Mouse (Mus musculus) ES-Bruce4 (cell line): ENCODE results near the gene Spata25. TPM values are rescaled to one million over a fixed set of nuclear protein-coding genes. Genes with fewer than 3 reads are reported as not detected.

Source experiments
- H3K27ac ChIP-seq: 2 replicates; pipeline ENCODE4 v1.5.1; 2012; ENCODE audit warnings: low read length, inconsistent platforms; ENCODE audit not compliant: insufficient read depth
- H3K27me3 ChIP-seq: 2 replicates; pipeline ENCODE4 v1.6.1; 2012; ENCODE audit warnings: mild to moderate bottlenecking, low read length, inconsistent platforms; ENCODE audit not compliant: control insufficient read depth, poor library complexity, insufficient read depth, severe bottlenecking
- H3K36me3 ChIP-seq: 2 replicates; pipeline ENCODE4 v1.6.1; 2012; ENCODE audit warnings: inconsistent platforms, mild to moderate bottlenecking, low read length, moderate library complexity; ENCODE audit not compliant: control insufficient read depth, poor library complexity, insufficient read depth, severe bottlenecking
- H3K4me1 ChIP-seq: one replicate; pipeline ENCODE4 v1.8.1; 2011; ENCODE audit warnings: low read length; ENCODE audit not compliant: control insufficient read depth, insufficient read depth
- H3K4me3 ChIP-seq: 2 replicates; pipeline ENCODE4 v1.5.1; 2011; ENCODE audit warnings: low read depth, mild to moderate bottlenecking, low read length
- H3K9ac ChIP-seq: 2 replicates; pipeline ENCODE4 v1.6.1; 2012; ENCODE audit warnings: low read depth, mild to moderate bottlenecking, inconsistent platforms; ENCODE audit not compliant: poor library complexity, severe bottlenecking
- H3K9me3 ChIP-seq: replicated peaks from 2 replicates; pipeline ENCODE4 v1.6.1; 2012; ENCODE audit warnings: mild to moderate bottlenecking, low read length, inconsistent platforms; ENCODE audit not compliant: control insufficient read depth, poor library complexity, insufficient read depth, severe bottlenecking
- CTCF ChIP-seq: IDR thresholded peaks from one replicate; pipeline ENCODE4 v1.8.1; 2011; ENCODE audit warnings: low read depth, low read length
- EP300 ChIP-seq: IDR thresholded peaks from 2 replicates; pipeline ENCODE4 v1.6.1; 2011; ENCODE audit warnings: low read depth, low read length; ENCODE audit not compliant: insufficient read depth
- POLR2A ChIP-seq: IDR thresholded peaks from one replicate; pipeline ENCODE4 v1.8.1; 2011; ENCODE audit warnings: low read length; ENCODE audit not compliant: insufficient read depth
- polyA plus RNA-seq: library from polyadenylated mRNA; stranded (reverse); fragments of >200 nt; gene quantifications from 2 replicates; pipeline ENCODE4 v1.2.4, GENCODE M21; 2011; ENCODE audit warnings: low read depth; ENCODE audit not compliant: missing spikeins, insufficient read depth, insufficient read length

Gene Spata25
- polyA plus RNA-seq, 1 experiment, result not detected

GRCm38 (mm10) chr2:164861094-164861493, 32.8 kb upstream of the Spata25 start:
- Histone ChIP-seq H3K27ac (no peak overlapping the region), H3K4me1 (no peaks in the 10 kb centered on the region), H3K4me3 (no peak overlapping the region), H3K27me3 (no peaks in the 10 kb centered on the region), H3K36me3 (no peaks in the 10 kb centered on the region), H3K9me3 (no peaks in the 10 kb centered on the region), H3K9ac (no peak overlapping the region)
- TF ChIP-seq POLR2A (no peak), EP300 (no peak), CTCF (no peak)

DNA sequence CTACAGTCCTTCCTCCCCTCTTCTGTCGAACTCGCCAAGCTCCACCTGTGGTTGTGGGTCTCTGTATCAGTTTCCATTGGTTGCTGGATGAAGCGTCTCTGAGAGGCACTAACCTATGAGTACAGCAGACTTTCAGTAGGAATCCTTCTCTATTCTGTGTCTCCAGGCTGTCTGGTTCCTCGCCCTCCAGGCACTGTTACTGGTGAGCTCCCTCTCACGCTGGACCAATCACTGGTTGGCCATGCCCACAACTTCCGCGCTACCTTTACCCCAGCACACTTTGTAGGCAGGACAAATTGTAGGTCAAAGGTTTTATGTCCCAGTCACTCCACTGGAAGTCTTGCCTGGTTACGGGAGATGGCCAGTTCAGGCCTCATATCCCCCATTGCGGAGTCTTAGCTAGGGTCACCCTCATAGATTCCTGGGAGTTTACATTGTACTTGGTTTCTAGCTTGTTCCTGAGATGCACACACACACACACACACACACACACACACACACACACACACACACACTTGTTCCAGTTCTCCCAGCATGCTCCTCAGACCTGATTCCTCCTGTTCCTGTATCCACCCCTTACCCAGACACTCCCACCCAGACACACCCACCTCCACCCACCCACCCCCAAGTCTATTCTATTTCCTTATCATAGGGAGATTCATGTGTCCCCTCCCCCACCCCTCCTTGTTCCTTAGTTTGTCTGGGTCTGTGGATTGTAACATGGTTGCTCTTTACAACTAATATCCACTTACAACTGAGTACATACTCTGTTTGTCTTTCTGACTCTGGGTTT, 31.5 kb upstream of the Spata25 start:
- TF ChIP-seq EP300, result no peak
- TF ChIP-seq CTCF, result no peak
- TF ChIP-seq POLR2A, result no peak
- Histone ChIP-seq H3K9me3 (no peaks in the 10 kb centered on the region), H3K27me3 (no peaks in the 10 kb centered on the region), H3K4me3 (no peak overlapping the region), H3K36me3 (no peaks in the 10 kb centered on the region), H3K9ac (no peak overlapping the region), H3K27ac (peak overlapping the region; percentile 81), H3K4me1 (no peaks in the 10 kb centered on the region)

DNA sequence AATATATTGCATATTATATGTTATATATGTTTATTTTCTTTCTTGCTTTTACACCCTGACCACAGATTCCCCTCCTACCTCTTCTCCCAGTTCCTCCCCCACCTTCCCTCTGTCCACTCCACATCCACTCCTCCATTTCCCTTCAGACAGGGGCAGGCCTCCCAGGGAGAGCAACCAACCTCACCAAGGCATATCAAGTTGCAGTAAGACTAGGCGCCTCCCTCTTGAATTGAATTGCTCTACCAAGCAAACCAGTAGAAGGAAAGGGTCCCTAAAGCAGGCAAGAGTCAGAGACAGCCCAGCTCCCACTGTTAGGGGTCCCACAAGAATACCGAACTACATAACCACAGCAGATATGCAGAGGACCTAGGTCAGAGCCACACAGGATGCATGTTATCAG, 30.8 kb upstream of the Spata25 start:
- H3K27ac ChIP-seq, result peak overlapping the region; percentile 81
- TF ChIP-seq EP300 (0 out of 2 replicates have a peak, but pooled peaks have one; percentile 18), CTCF (no peak)

GRCm38 (mm10) chr2:164857842-164858553, 29.7 kb upstream of the Spata25 start:
- peak overlapping the region; percentile 69 for H3K9ac ChIP-seq
- H3K36me3 ChIP-seq, result peaks cover 10% of the 10 kb centered on the region
- H3K27me3 ChIP-seq, result no peaks in the 10 kb centered on the region
- H3K4me3 ChIP-seq, result peak overlapping the region; percentile 69
- peak overlapping the region; percentile 81 for H3K27ac ChIP-seq
- H3K4me1 ChIP-seq, result no peaks in the 10 kb centered on the region
- no peaks in the 10 kb centered on the region for H3K9me3 ChIP-seq
- TF ChIP-seq POLR2A (no peak), EP300 (peak; percentile 6; the same call in 1 of the 2 replicates)

More for the DNA sequence above, 30.8 kb upstream of the Spata25 start:
- H3K9me3 ChIP-seq, result no peaks in the 10 kb centered on the region
- no peaks in the 10 kb centered on the region for H3K27me3 ChIP-seq
- H3K4me3 ChIP-seq, result no peak overlapping the region
- no peaks in the 10 kb centered on the region for H3K4me1 ChIP-seq
- no peak overlapping the region for H3K9ac ChIP-seq
- H3K36me3 ChIP-seq, result peaks cover 2% of the 10 kb centered on the region

- Histone ChIP-seq H3K4me1 (no peaks in the 10 kb centered on the region), H3K36me3 (peaks cover 16% of the 10 kb centered on the region), H3K4me3 (peak within 1 kb of the TSS; percentile 69), H3K27me3 (no peaks in the 10 kb centered on the region), H3K9me3 (no peaks in the 10 kb centered on the region), H3K9ac (peak within 1 kb of the TSS; percentile 69), H3K27ac (peak within 1 kb of the TSS; percentile 81)
- TF ChIP-seq EP300 (0 out of 2 replicates have a peak, but pooled peaks have one; percentile 16), POLR2A (no peak), CTCF (no peak)
Measured at GRCm38 (mm10) chr2:164857101-164857821, 28.9 kb upstream of the Spata25 start, which contains the start of gene Pltp. Gene Pltp (minus strand): TSS chr2:164857711.
